ENCODE assay signal across 21 mouse cellular contexts in genomic region chr16:74027822-74028221, GRCm38 (mm10).
DNase-seq lines count a peak whose midpoint lies in the region; ATAC-seq lines count a peak whose summit lies in the region.
"Had no signal": no experiment of that assay in that cellular context is flagged by ENCODE, and none has a peak within 500 bp of the region (broad histone marks: within the 10 kb centered on the region; RNA-seq: fewer than 3 reads in every experiment).

No protein-coding gene starts in this region.

- H3K9me3 ChIP-seq in hindbrain, embryonic 15.5 days, result no peaks in the 10 kb centered on the region
- no peaks in the 10 kb centered on the region for H3K9me3 ChIP-seq in hindbrain, embryonic 14.5 days (ENCODE audit: control insufficient read depth, low read length)
- H3K9me3 ChIP-seq: embryonic facial prominence, embryonic 15.5 days; G1E; limb, embryonic 12.5 days; liver, embryonic 15.5 days had no signal

- 69% methylated on average over 4 of the region's 4 CpGs for WGBS in hindbrain, embryonic 15.5 days
- WGBS in hindbrain, embryonic 14.5 days, result 85% methylated on average over 4 of the region's 4 CpGs

- no peak overlapping the region for H3K9ac ChIP-seq in hindbrain, embryonic 15.5 days
- H3K9ac ChIP-seq in hindbrain, embryonic 14.5 days, result no peak overlapping the region
- H3K9ac ChIP-seq: embryonic facial prominence, embryonic 15.5 days; limb, embryonic 12.5 days; liver, embryonic 15.5 days had no signal

- no peaks in the 10 kb centered on the region for H3K36me3 ChIP-seq in hindbrain, embryonic 15.5 days
- H3K36me3 ChIP-seq in hindbrain, embryonic 14.5 days (replicated peaks; ENCODE audit: control insufficient read depth, insufficient read depth), result no peaks in the 10 kb centered on the region
- H3K36me3 ChIP-seq: embryonic facial prominence, embryonic 15.5 days; G1E; liver, embryonic 15.5 days had no signal

- intact Hi-C loops in gastrocnemius, postnatal 14 days (cut with DNase I; ENCODE audit: low total_unique reads), result no loop called here

- no peak overlapping the region for H3K27ac ChIP-seq in hindbrain, embryonic 15.5 days (replicated peaks)
- H3K27ac ChIP-seq in hindbrain, embryonic 14.5 days, result no peak overlapping the region
- H3K27ac ChIP-seq: embryonic facial prominence, embryonic 15.5 days; layer of hippocampus, adult 2 months; left cerebral cortex, adult 2 months; limb, embryonic 12.5 days; liver, embryonic 15.5 days had no signal

- peak; percentile 3 for DNase-seq in adrenal gland, postnatal 10 days
- DNase-seq in adrenal gland, adult (ENCODE audit: inconsistent age in 2 of 2, low spot score in 1 of 2), result no peak
- peak; percentile 2 for DNase-seq in gastrocnemius, postnatal 14 days
- no peak for DNase-seq in gastrocnemius, adult 18-20 months (ENCODE audit: low spot score)
- no peak for DNase-seq in hindbrain, embryonic 14.5 days (ENCODE audit: low spot score)
- DNase-seq in layer of hippocampus, postnatal 14 days (ENCODE audit: low spot score in 2 of 2), result peak; percentile 23 to 61
- DNase-seq in layer of hippocampus, adult 9-11 months, result no peak
- DNase-seq: cerebellum, adult 11-12 months; embryo, embryonic 11 days; midbrain, embryonic 14.5 days; thymus, postnatal 36 days had no signal

- no peaks in the 10 kb centered on the region for H3K27me3 ChIP-seq in hindbrain, embryonic 15.5 days
- H3K27me3 ChIP-seq in hindbrain, embryonic 14.5 days (ENCODE audit: control insufficient read depth, insufficient read depth, low read length), result no peaks in the 10 kb centered on the region
- H3K27me3 ChIP-seq: embryonic facial prominence, embryonic 15.5 days; limb, embryonic 12.5 days; liver, embryonic 15.5 days had no signal

- H3K4me3 ChIP-seq in hindbrain, embryonic 15.5 days, result no peak overlapping the region
- no peak overlapping the region for H3K4me3 ChIP-seq in hindbrain, embryonic 14.5 days (replicated peaks; ENCODE audit: low read length)
- H3K4me3 ChIP-seq: embryonic facial prominence, embryonic 15.5 days; layer of hippocampus, adult 2 months; left cerebral cortex, adult 2 months; limb, embryonic 12.5 days; liver, embryonic 15.5 days had no signal

- peaks cover 2% of the 10 kb centered on the region; the same call in 1 of the 2 replicates for H3K4me1 ChIP-seq in hindbrain, embryonic 15.5 days (replicated peaks)
- no peaks in the 10 kb centered on the region for H3K4me1 ChIP-seq in hindbrain, embryonic 14.5 days (replicated peaks; ENCODE audit: control insufficient read depth, insufficient read depth, low read length)
- H3K4me1 ChIP-seq: embryonic facial prominence, embryonic 15.5 days; limb, embryonic 12.5 days; liver, embryonic 15.5 days had no signal

- 0 out of 2 replicates have a peak, but pooled peaks have one; percentile 51 for ATAC-seq in hindbrain, embryonic 15.5 days (ENCODE audit: low FRiP score, low read depth)
- no peak for ATAC-seq in hindbrain, embryonic 14.5 days (ENCODE audit: low FRiP score)
- ATAC-seq: CD4-positive, CD25-positive, alpha-beta regulatory T cell, adult 4 months; intestine, postnatal 0 days; lung, postnatal 0 days had no signal

- no peak overlapping the region for H3K4me2 ChIP-seq in hindbrain, embryonic 15.5 days
- H3K4me2 ChIP-seq in hindbrain, embryonic 14.5 days (replicated peaks), result no peak overlapping the region
- H3K4me2 ChIP-seq: embryonic facial prominence, embryonic 15.5 days; limb, embryonic 12.5 days; liver, embryonic 15.5 days had no signal

Comparison
In these comparisons a context has a peak if more than half of its experiments do, and no peak if none do; other contexts are left out.
1. DNase-seq: peak in adrenal gland, postnatal 10 days (single experiment), gastrocnemius, postnatal 14 days (single experiment) and layer of hippocampus, postnatal 14 days (2 of 2); none in adrenal gland, adult (0 of 2), gastrocnemius, adult 18-20 months (single experiment), hindbrain, embryonic 14.5 days (single experiment) and layer of hippocampus, adult 9-11 months (single experiment).